Mouse (Mus musculus) intestine, embryonic 16.5 days (tissue): ENCODE data around the gene Smim6. TPM values are rescaled to one million over a fixed set of nuclear protein-coding genes. Genes with fewer than 3 reads are reported as not detected.

ENCODE experiments used
- ATAC-seq: fragments of 200-750 bp; cut with Nextera tagmentation; 2 replicates; pipeline ENCODE4 v1.8.0; 2017; ENCODE audit warnings: moderate TSS enrichment, moderate library complexity
- H3K27ac ChIP-seq: fragments of 300-500 bp; sonication (generic); 2 replicates; pipeline ENCODE4 v1.5.1; 2014; ENCODE audit warnings: mild to moderate bottlenecking, low read length
- H3K27me3 ChIP-seq: fragments of 300-500 bp; sonication (generic); replicated peaks from 2 replicates; pipeline ENCODE4 v1.6.1; 2014; ENCODE audit warnings: low read length, control low read depth, mixed read lengths; ENCODE audit not compliant: control insufficient read depth, insufficient read depth
- H3K36me3 ChIP-seq: fragments of 300-500 bp; sonication (generic); 2 replicates; pipeline ENCODE4 v1.6.1; 2014; ENCODE audit warnings: low read length, control low read depth; ENCODE audit not compliant: control insufficient read depth, insufficient read depth
- H3K4me1 ChIP-seq: fragments of 300-500 bp; sonication (generic); 2 replicates; pipeline ENCODE4 v1.6.1; 2014; ENCODE audit warnings: low read length, control low read depth, mixed read lengths; ENCODE audit not compliant: control insufficient read depth, insufficient read depth
- H3K4me2 ChIP-seq: fragments of 300-500 bp; sonication (generic); 2 replicates; pipeline ENCODE4 v1.6.1; 2014; ENCODE audit warnings: low read depth, low read length, control low read depth
- H3K4me3 ChIP-seq: fragments of 300-500 bp; sonication (generic); 2 replicates; pipeline ENCODE4 v1.5.1; 2014; ENCODE audit warnings: mild to moderate bottlenecking, low read length
- H3K9ac ChIP-seq: fragments of 300-500 bp; sonication (generic); 2 replicates; pipeline ENCODE4 v1.6.1; 2014; ENCODE audit warnings: low read depth, low read length
- H3K9me3 ChIP-seq: fragments of 300-500 bp; sonication (generic); 2 replicates; pipeline ENCODE4 v1.6.1; 2016; ENCODE audit warnings: low read length, control low read depth; ENCODE audit not compliant: control insufficient read depth
- WGBS: fragments of 180-500 bp; shearing (Covaris S2); extraction: QIAGEN DNeasy Blood & Tissue Kit; methylation state at CpG from one replicate; pipeline ENCODE4 v1.1.7; 2014; 5-methylcytosine and 5-hydroxymethylcytosine counted together
- polyA plus RNA-seq: library from polyadenylated mRNA; unstranded; fragments of >200 nt; fragmentation: Nextera tagmentation; extraction: Ambion mirVana; gene quantifications from 2 replicates; pipeline ENCODE4 v1.2.1, GENCODE M21; 2015

The Smim6 gene
- polyA plus RNA-seq, 1 experiment from 2014 or later: 38.6 TPM

- Histone ChIP-seq H3K4me1 (peaks cover 18% of the 10 kb centered on the region), H3K27me3 (no peaks in the 10 kb centered on the region), H3K36me3 (peaks cover 5% of the 10 kb centered on the region; the same call in 1 of the 2 replicates), H3K9me3 (no peaks in the 10 kb centered on the region), H3K4me2 (no peak overlapping the region), H3K9ac (no peak overlapping the region), H3K4me3 (no peak overlapping the region), H3K27ac (no peak overlapping the region)
- 79% methylated on average over 7 of the region's 7 CpGs for WGBS
- no peak for ATAC-seq
These were observed 13.4 kb upstream of the Smim6 start for GRCm38 (mm10) chr11:115898446-115898845.

DNA sequence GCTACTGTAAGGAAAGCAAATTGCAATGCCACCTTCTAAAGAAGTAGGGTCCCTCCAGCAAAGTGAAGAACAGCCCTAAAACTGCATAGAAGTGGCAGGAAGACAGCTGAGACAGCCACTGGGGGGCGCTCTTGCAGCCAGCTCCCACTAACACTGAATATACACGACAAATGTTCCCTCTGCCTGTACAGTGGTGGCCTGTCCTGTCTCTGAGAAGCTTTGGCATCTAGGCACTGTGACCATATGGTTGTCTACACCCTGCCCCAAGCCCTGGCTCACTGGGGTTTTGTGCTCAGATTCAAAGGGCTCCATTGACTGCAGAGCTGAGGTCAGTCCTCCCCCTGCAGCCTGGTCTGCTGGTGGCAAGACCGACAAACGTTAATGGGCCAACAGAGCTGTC is 12.9 kb upstream of the Smim6 start:
- Histone ChIP-seq H3K27me3 (no peaks in the 10 kb centered on the region), H3K4me1 (peaks cover 21% of the 10 kb centered on the region), H3K9ac (no peak overlapping the region), H3K4me2 (no peak overlapping the region), H3K36me3 (peaks cover 3% of the 10 kb centered on the region; the same call in 1 of the 2 replicates), H3K9me3 (no peaks in the 10 kb centered on the region), H3K27ac (no peak overlapping the region), H3K4me3 (no peak overlapping the region)
- ATAC-seq: no peak
- WGBS: 25% methylated on average over 4 of the region's 4 CpGs

DNA sequence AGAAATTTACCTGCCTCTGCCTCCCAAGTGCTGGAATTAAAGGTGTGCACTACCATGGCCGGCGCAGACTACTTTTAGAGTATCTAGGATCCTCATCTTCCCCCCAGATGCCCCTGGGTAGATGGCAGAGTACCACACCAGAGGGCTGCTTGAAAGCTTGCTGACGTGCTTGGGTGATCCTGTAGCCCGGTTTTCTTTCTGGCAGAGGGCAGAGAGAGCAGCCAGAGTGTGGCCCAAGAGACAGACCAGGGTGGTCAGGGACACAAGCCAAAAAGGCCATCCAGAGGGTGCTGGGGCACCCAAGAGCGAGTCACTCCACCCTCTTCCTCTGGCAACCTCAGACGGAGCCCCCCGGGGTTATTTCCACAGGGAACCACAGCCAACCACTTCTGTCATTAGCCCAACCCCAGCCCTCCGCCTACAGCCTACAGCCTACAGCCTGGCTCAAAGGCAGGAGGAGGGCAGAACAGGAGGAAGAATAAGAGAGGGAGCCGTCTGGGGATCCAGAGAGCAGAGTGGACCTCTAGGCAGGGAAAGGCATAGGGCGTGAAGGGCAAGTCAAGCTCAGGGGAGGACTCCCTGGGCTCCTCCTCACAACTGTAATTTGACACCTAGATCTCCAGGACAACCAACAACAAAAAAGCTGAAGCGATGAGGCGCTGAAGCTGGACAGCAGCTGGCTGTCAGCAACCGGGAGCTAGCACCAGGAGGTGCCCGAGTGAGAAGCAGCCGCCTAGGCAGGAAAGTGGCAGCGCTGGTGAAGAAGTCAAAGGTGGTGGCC is 12.1 kb upstream of the Smim6 start, which contains the start of gene Smim5:
TSS of gene Smim5 (plus strand) at position 481 of the 781 bp plus-strand sequence.
- Histone ChIP-seq H3K4me2 (no peak within 1 kb of the TSS), H3K9me3 (no peaks in the 10 kb centered on the region), H3K36me3 (no peaks in the 10 kb centered on the region), H3K4me1 (peaks cover 28% of the 10 kb centered on the region), H3K4me3 (peak within 1 kb of the TSS; percentile 1; the same call in 1 of the 2 replicates), H3K27ac (no peak within 1 kb of the TSS; the same call in 1 of the 2 replicates), H3K9ac (peak within 1 kb of the TSS; percentile 34; the same call in 1 of the 2 replicates), H3K27me3 (no peaks in the 10 kb centered on the region)
- WGBS: 36% methylated on average over 16 of the region's 16 CpGs
- peak; percentile 61 for ATAC-seq

DNA sequence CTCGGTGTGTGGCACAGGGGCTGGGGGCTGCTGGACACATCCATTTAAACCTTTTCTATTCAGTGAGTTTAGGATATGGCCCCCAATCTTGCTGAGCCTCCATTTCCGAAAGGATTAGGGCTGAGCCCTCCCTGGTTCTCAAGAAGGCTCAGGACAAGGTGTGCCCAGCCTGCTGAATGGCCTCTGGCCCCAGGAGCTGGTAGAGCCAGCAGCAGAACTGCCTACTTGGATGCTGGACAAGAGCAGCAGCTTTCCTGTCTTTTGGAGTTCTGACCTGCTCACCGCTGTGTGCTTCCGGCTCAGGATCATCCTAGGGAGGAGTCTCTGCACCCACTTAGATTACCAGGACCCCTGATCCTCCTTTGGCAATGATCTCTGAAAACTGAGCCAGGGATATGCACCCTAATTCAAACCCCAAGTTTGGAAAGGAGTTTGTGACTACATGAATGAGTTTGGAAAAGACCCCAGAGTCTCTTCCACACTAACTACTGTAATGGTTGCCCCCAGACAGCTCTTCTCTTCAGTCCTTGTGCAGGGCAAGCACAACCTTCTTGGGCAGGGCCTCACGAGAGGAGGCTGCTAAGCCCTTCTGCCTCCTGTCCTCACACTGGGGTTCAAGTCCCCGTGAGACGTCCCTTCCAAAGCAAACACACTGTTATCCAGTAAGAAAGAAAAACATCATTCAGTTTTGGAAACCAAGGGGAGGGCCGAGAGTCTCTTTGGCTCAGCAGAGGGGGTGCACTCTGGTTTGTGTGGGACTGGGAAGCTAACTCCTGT is 11.1 kb upstream of the Smim6 start:
- Histone ChIP-seq H3K27me3 (no peaks in the 10 kb centered on the region), H3K4me1 (peaks cover 38% of the 10 kb centered on the region), H3K36me3 (no peaks in the 10 kb centered on the region), H3K4me3 (no peak overlapping the region), H3K9ac (peak overlapping the region; percentile 34; the same call in 1 of the 2 replicates), H3K27ac (no peak overlapping the region), H3K4me2 (no peak overlapping the region), H3K9me3 (no peaks in the 10 kb centered on the region)
- ATAC-seq: no peak
- WGBS: 77% methylated on average over 8 of the region's 8 CpGs

DNA sequence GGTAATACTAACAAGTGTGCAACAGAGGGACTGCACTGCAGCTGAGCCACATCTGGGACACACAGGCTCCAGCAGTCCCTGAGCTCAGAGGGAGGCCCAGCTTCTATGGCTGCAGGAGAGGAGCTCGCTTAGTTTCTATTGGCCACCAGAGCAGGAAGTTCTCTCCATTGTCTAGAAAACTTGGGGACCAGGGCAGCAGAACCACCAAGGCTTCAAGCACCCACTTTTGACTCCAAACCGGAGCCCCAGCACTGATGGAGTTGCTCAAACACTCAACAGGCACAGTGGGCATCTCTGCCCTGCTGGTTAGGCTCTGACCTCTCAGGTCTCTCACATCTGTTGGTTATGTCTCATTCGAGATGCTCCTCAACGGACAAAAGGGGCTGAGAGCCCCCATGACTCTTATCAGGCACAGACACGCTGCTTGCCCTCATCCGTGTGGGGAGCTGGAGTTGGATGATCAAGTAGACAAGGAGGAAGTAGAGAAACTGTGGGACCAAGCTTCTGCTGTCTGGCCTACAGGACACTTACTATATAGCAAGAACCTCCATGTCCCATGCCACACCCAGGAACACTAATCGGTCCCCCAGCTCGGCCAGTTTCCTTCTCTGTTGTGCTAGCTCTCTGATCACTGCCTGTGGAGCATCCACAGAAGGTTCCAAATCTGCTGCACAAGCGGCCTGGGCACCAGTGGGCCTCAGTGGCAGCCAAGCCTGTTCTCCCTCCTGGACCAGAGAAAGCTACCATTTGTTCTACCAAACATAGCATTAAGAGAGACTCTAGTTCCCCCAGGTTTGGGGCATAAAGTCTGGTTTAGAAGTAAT is 10.3 kb upstream of the Smim6 start:
- no peaks in the 10 kb centered on the region for H3K9me3 ChIP-seq
- no peak for ATAC-seq
- H3K4me1 ChIP-seq: peaks cover 41% of the 10 kb centered on the region
- no peak overlapping the region for H3K4me3 ChIP-seq
- H3K27ac ChIP-seq: no peak overlapping the region
- no peaks in the 10 kb centered on the region for H3K27me3 ChIP-seq
- no peak overlapping the region for H3K4me2 ChIP-seq
- H3K36me3 ChIP-seq: no peaks in the 10 kb centered on the region
- WGBS: 85% methylated on average over 9 of the region's 9 CpGs
- 0 out of 2 replicates have a peak overlapping the region, but pooled peaks have one; percentile 7 for H3K9ac ChIP-seq

GRCm38 (mm10) chr11:115902177-115902576 is 9.6 kb upstream of the Smim6 start:
- H3K27ac ChIP-seq: no peak overlapping the region
- peaks cover 41% of the 10 kb centered on the region for H3K4me1 ChIP-seq
- no peaks in the 10 kb centered on the region for H3K36me3 ChIP-seq
- 80% methylated on average over 5 of the region's 5 CpGs for WGBS
- ATAC-seq: no peak
- H3K27me3 ChIP-seq: no peaks in the 10 kb centered on the region
- H3K4me3 ChIP-seq: no peak overlapping the region
- no peaks in the 10 kb centered on the region for H3K9me3 ChIP-seq
- H3K4me2 ChIP-seq: no peak overlapping the region
- H3K9ac ChIP-seq: peak overlapping the region; percentile 7; the same call in 1 of the 2 replicates

GRCm38 (mm10) chr11:115902831-115903230 is 9.0 kb upstream of the Smim6 start:
- peak overlapping the region; percentile 17; the same call in 1 of the 2 replicates for H3K9ac ChIP-seq
- H3K27ac ChIP-seq: 0 out of 2 replicates have a peak overlapping the region, but pooled peaks have one; percentile 12
- H3K4me2 ChIP-seq: no peak overlapping the region
- no peak overlapping the region for H3K4me3 ChIP-seq
- H3K27me3 ChIP-seq: no peaks in the 10 kb centered on the region
- H3K9me3 ChIP-seq: no peaks in the 10 kb centered on the region
- 68% methylated on average over 1 of the region's 1 CpGs for WGBS
- H3K4me1 ChIP-seq: peaks cover 41% of the 10 kb centered on the region
- no peaks in the 10 kb centered on the region for H3K36me3 ChIP-seq
- no peak for ATAC-seq

DNA sequence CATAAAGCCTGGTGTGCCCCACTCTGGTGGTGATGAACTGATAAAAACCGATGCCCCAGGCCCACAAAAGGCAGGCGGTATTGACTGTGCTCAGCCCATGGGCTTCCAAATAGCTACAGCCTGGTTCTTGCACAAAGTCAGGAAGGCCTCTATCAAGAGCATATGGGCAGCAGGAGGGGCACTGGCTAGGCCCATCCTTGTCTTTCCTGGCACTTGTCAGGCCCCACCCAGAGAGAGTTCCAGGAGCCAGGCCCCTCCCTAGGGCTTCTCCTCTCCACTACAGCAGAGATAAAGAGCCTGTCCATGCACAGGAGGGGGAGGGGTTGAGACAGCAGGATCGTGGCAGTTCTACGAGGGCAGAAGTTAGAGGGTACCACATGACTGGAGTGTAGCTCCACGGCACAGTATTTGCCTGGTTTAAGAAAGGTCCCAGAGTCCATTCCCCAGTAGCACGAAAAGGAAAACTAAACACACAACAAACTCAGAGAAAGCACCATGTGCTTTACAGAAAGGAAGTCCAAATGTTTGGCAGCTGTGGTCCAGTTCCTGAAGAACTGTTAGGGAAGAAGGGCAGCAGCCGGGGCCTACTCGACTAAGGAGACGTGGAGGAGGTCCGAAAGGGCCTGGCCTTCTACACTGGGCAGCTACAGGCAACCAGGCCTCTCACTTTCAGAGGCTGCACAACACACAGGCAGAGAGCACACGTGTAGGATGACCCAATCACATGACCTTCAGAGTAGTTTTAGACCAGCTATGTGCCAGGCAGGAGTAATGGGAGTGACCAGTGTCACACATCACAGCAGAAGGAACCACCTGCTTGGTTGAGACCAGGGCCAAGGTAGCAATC is 8.2 kb upstream of the Smim6 start:
- no peaks in the 10 kb centered on the region for H3K36me3 ChIP-seq
- WGBS: 48% methylated on average over 11 of the region's 11 CpGs
- H3K9ac ChIP-seq: no peak overlapping the region
- H3K9me3 ChIP-seq: no peaks in the 10 kb centered on the region
- H3K27me3 ChIP-seq: no peaks in the 10 kb centered on the region
- peak; percentile 75 for ATAC-seq
- no peak overlapping the region for H3K4me3 ChIP-seq
- peak overlapping the region; percentile 38 for H3K27ac ChIP-seq
- H3K4me1 ChIP-seq: peaks cover 41% of the 10 kb centered on the region
- H3K4me2 ChIP-seq: no peak overlapping the region
